Mouse (Mus musculus): Measurements from ENCODE around the gene Zfp286. TPM values are rescaled to one million over a fixed set of nuclear protein-coding genes. Genes with fewer than 3 reads are reported as not detected.

Gene Zfp286
- total RNA-seq (2021), result 1 to 10 TPM; 1.5 to 2.1 TPM

GRCm38 (mm10) chr11:62788935-62789616 lies at the start of gene Zfp286:
TSS of gene Zfp286 (minus strand) at chr11:62789462.
- intact Hi-C loops (cut with DNase I), result no loop called here
- DNase-seq, result peak; percentile 83 to 87

- DNase-seq, result no peak
Observed at GRCm38 (mm10) chr11:62831906-62832305, 42.6 kb upstream of the Zfp286 start.

GRCm38 (mm10) chr11:62830387-62830786 lies 41.1 kb upstream of the Zfp286 start:
- intact Hi-C loops (cut with DNase I), result no loop called here
- no peak for DNase-seq

More at GRCm38 (mm10) chr11:62831906-62832305, 42.6 kb upstream of the Zfp286 start:
- intact Hi-C loops (cut with DNase I), result no loop called here

DNA sequence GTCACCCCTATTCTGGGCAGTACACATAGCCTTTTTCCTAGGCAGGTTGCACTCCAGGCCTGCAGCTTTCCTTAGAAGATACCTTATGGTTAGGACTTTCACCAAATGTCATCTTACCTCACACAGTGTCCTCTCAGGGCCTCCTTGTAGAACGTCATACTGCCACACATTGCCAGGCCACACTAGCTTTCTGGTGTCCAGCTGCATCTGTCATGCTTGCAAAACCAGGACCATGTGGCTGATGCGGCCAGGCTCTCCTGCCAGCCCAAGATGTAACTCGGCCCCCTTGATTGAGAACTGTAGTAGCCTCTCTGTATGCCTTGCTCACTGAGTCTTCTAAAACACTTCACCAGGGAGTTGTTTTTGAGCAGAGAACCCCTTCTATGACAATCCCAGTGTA lies 38.6 kb upstream of the Zfp286 start:
- no peak for DNase-seq
- intact Hi-C loops (cut with DNase I), result no loop called here

GRCm38 (mm10) chr11:62827135-62827534 lies 37.9 kb upstream of the Zfp286 start:
- intact Hi-C loops (cut with DNase I), result no loop called here

GRCm38 (mm10) chr11:62826106-62826733 lies 37.0 kb upstream of the Zfp286 start:
- no peak for DNase-seq
- intact Hi-C loops (cut with DNase I), result no loop called here

More at GRCm38 (mm10) chr11:62827135-62827534, 37.9 kb upstream of the Zfp286 start:
- no peak for DNase-seq

GRCm38 (mm10) chr11:62825222-62826105 lies 36.2 kb upstream of the Zfp286 start:
- intact Hi-C loops (cut with DNase I), result no loop called here
- no peak for DNase-seq

DNA sequence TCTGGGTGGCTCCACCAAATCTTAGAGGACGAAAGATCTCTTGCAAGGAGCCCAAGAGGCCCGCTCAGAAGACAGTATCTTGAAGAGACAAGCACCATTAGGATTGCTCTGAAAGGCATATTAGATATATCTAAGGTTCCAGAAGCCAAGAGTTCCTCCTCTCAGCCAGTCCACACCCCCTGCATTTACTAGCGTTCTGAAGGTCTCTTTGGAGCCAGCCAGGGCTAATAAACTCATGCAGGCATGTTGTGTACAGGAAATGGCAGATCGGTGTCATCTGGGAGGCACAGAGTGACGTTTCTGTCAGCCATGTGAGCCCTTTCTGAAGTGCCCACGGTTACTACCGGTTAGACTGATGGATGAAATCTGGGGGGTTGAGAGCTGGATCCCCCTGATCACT lies 34.9 kb upstream of the Zfp286 start:
- intact Hi-C loops (cut with DNase I), result no loop called here
- DNase-seq, result no peak

DNA sequence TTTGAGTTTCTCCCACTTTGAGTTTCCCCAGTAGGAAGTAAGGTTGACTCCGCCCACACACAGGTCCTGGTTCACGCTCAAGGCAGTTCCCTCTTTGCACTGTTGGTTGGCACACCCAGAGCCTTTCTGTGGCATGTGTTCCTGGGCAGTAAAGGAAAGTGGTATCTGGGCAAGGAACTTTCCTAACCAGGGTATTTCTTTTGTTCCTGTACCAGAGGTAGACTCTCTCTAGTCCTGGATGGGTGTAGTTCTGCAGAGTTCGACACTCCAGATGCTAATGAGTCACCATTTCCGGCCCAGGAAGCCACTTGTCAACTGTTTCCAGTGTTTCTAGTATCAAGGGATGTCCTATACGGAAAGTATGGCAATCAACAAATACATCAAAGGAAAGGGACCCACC lies 32.6 kb upstream of the Zfp286 start:
- peak; percentile 43 to 49 for DNase-seq
- intact Hi-C loops (cut with DNase I), result loop anchor here (2.0 kb wide), 1 partner anchor 55 kb away; no protein-coding TSS in a partner anchor

DNA sequence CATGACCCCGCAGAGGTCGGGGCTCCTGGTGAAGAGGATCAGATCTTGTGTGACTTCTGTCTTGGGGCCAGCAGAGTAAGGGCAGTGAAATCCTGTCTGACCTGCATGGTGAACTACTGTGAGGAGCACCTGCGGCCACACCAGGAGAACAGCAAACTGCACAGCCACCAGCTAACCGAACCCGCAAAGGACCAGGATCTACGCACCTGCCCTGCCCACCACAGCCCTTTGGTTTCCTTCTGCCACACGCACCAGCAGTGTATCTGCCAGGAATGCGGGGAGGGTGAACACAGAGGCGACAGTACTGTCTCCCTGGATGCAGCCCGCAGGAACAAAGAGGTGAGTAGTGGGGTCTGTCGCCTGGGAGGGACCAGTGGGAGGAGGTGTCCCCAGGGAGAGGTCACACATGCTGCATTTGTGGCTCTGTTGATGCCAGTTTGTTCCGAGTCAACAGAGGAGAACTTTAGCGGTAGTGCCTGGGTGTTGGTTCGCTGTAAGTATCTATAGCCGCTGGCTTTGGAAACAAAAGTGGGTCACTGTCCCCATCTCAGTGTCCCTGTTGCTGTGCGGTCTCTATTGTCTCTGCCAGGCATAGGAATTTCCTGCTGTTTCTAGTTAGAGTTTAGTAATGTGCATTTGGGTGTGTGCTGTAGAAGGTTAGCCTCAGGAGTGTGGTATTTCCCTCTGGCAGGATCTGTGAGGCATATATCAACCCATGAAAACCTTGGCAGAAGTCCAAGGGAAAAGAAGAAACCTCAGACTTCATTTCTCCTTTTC lies 31.6 kb upstream of the Zfp286 start:
- DNase-seq, result peak; percentile 52 to 60
- intact Hi-C loops (cut with DNase I), result loop anchor here (2.0 kb wide), 1 partner anchor 56 kb away; no protein-coding TSS in a partner anchor

GRCm38 (mm10) chr11:62820059-62820541 lies 30.8 kb upstream of the Zfp286 start, which contains the start of gene Trim16:
TSS of gene Trim16 (plus strand) at chr11:62820231.
- DNase-seq, result peak; percentile 90 to 93
- intact Hi-C loops (cut with DNase I), result loop anchor here (2.0 kb wide), 1 partner anchor 57 kb away; no protein-coding TSS in a partner anchor

DNA sequence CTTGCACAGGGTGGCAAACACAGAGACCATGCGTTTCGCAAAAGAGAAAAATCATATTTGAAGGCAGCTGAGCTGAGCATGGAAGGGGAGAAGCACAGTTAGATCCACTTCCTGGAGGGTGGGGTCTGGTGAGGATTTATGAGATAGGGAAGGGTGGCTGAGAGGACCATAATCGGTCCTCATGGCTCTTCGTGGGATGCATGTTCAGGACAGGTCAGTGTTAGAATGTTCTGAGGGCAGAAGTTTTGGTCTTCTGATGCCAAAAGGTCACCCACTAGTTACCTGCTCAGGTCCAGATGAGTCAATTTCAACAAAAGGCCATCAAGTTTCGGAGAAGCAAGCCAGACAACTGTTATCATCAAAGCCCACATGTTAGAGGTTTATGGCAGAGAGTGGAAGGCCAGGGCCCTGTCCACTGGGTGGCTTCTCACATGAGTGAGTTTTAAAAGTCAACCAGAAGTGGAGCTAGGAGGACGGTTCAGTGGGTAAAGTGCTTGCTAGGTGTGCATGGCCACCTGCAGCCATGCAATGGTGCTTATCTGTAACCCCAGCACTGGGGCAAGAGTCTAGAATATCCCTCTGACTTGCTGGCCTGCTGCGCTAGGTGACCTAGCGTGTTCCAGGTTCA lies 29.9 kb upstream of the Zfp286 start:
- intact Hi-C loops (cut with DNase I), result no loop called here
- no peak for DNase-seq

GRCm38 (mm10) chr11:62816591-62816990 lies 27.3 kb upstream of the Zfp286 start:
- no peak for DNase-seq
- intact Hi-C loops (cut with DNase I), result no loop called here

DNA sequence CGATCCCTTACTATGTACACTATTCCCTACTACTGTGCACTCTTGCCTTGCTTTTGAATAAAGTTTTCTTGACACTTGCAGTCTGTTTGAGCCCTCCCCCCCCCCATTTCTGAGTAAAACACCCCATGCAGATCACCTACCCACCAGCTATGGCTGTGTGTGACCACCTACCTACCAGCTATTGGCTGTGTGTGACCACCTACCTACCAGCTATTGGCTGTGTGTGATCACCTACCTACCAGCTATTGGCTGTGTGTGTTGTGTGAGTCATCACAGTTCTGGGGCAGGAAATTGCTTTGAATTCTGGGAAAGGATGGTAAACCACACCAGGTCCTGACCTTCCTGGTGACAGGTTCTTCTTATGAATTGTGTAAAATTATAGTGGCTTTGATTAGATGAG lies 26.2 kb upstream of the Zfp286 start:
- DNase-seq, result no peak
- intact Hi-C loops (cut with DNase I), result no loop called here

GRCm38 (mm10) chr11:62814625-62815024 lies 25.4 kb upstream of the Zfp286 start:
- no peak for DNase-seq
- intact Hi-C loops (cut with DNase I), result no loop called here

DNA sequence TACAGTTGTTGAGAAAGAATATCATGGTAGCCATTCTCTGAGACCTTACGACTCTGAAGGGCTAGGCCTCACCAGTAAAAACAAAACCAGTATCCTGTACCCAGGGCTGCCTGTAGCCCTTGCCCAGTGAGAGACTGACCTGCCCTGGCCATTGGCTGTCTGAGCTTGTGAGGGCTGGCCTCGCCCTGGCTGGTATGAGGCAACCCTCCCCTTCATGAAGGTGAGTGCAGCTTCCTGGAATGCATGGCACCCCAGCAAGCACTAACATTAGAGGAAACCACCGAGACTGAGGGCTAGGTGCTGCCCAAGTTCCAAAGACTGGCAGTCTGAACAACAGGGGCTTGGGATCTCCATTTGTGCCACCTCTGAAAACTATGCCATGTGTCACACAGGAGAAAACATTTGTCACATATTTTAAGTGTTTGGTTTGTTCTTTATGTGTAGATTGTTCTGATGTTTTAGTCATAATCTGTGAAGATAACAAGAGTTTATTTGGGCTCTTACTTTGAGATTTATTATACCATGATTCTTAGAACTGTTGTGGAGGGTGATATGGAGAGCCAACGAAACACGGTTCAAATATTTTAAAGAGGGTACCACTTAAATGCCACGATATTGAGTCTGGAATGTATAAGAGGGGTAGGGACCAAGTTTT lies 24.8 kb upstream of the Zfp286 start:
- intact Hi-C loops (cut with DNase I), result no loop called here
- no peak for DNase-seq

DNA sequence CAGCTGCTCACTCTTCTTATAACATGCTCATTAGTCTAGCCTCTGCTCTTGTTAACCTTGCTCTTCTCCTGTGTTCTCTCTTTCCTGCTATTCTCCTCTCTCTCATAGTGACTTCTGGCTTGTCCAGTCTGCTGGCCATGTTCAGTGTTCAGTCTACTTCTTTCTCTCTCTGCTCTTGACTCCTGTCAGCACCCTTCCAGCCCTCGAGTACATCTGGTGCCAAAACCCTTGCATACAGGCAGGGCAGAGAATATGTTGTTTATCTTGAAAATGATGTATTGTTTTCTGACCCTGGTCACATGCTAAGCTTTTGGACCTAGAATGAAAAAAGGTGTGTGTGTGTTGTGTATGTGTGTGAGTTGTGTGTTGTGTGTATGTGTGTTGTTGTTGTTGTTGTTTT lies 24.2 kb upstream of the Zfp286 start:
- no peak for DNase-seq
- intact Hi-C loops (cut with DNase I), result no loop called here

GRCm38 (mm10) chr11:62812268-62812667 lies 23.0 kb upstream of the Zfp286 start:
- DNase-seq, result no peak
- intact Hi-C loops (cut with DNase I), result no loop called here

GRCm38 (mm10) chr11:62809201-62809600 lies 19.9 kb upstream of the Zfp286 start:
- intact Hi-C loops (cut with DNase I), result loop anchor here (2.0 kb wide), 1 partner anchor 52 kb away; no protein-coding TSS in a partner anchor
- DNase-seq, result peak; percentile 40 to 62

All from heart, postnatal 10 days (tissue).